Mouse (Mus musculus): ENCODE results near the gene Gm5935. TPM values are rescaled to one million over a fixed set of nuclear protein-coding genes. Genes with fewer than 3 reads are reported as not detected.

Gm5935 gene
- total RNA-seq (2023) = not detected

GRCm38 (mm10) chrX:24775064-24775463 is at the start of gene Gm5935:
Gene Gm5935, minus strand, starts transcription at chrX:24775164.

Other genes starting within 250 kb of the Gm5935 start
- not detected for gene Gm4297, start 200.3 kb downstream of the Gm5935 start, total RNA-seq (2023)

Measured in neutrophil, adult 59 days (primary cell).